Mouse (Mus musculus) liver, embryonic 12.5 days (tissue): ENCODE measurements around the gene Smim24. TPM values are rescaled to one million over a fixed set of nuclear protein-coding genes. Genes with fewer than 3 reads are reported as not detected.

Experiments used
- ATAC-seq: fragments of 200-750 bp; cut with Nextera tagmentation; 2 replicates; pipeline ENCODE4 v1.8.0; 2017; ENCODE audit warnings: moderate number of reproducible peaks, mild to moderate bottlenecking, moderate library complexity
- H3K27ac ChIP-seq: fragments of 300-500 bp; sonication (generic); 2 replicates; pipeline ENCODE4 v1.5.1; 2016; ENCODE audit warnings: mild to moderate bottlenecking
- H3K27me3 ChIP-seq: fragments of 300-500 bp; sonication (generic); replicated peaks from 2 replicates; pipeline ENCODE4 v1.6.1; 2016; ENCODE audit warnings: mild to moderate bottlenecking, moderate library complexity
- H3K36me3 ChIP-seq: fragments of 300-500 bp; sonication (generic); 2 replicates; pipeline ENCODE4 v1.6.1; 2016; ENCODE audit warnings: mild to moderate bottlenecking, moderate library complexity
- H3K4me1 ChIP-seq: fragments of 300-500 bp; sonication (generic); 2 replicates; pipeline ENCODE4 v1.6.1; 2016
- H3K4me2 ChIP-seq: fragments of 300-500 bp; sonication (generic); 2 replicates; pipeline ENCODE4 v1.6.1; 2016; ENCODE audit warnings: mild to moderate bottlenecking, moderate library complexity
- H3K4me3 ChIP-seq: fragments of 300-500 bp; sonication (generic); 2 replicates; pipeline ENCODE4 v1.5.1; 2016; ENCODE audit warnings: mild to moderate bottlenecking, moderate library complexity
- H3K9ac ChIP-seq: fragments of 300-500 bp; sonication (generic); 2 replicates; pipeline ENCODE4 v1.6.1; 2016; ENCODE audit warnings: mild to moderate bottlenecking, moderate library complexity
- H3K9me3 ChIP-seq: fragments of 300-500 bp; sonication (generic); replicated peaks from 2 replicates; pipeline ENCODE4 v1.6.1; 2016; ENCODE audit warnings: mild to moderate bottlenecking, moderate library complexity
- WGBS: fragments of 180-500 bp; shearing (Covaris S2); methylation state at CpG from one replicate; pipeline ENCODE4 v1.1.7; 2016; ENCODE audit not compliant: insufficient replicate concordance; 5-methylcytosine and 5-hydroxymethylcytosine counted together
- polyA plus RNA-seq: library from polyadenylated mRNA; unstranded; fragments of >200 nt; fragmentation: Nextera tagmentation; extraction: Ambion mirVana; gene quantifications from 2 replicates; pipeline ENCODE4 v1.2.1, GENCODE M21; 2016

The Smim24 gene
- polyA plus RNA-seq, 1 experiment from 2014 or later: 1.8 TPM

DNA sequence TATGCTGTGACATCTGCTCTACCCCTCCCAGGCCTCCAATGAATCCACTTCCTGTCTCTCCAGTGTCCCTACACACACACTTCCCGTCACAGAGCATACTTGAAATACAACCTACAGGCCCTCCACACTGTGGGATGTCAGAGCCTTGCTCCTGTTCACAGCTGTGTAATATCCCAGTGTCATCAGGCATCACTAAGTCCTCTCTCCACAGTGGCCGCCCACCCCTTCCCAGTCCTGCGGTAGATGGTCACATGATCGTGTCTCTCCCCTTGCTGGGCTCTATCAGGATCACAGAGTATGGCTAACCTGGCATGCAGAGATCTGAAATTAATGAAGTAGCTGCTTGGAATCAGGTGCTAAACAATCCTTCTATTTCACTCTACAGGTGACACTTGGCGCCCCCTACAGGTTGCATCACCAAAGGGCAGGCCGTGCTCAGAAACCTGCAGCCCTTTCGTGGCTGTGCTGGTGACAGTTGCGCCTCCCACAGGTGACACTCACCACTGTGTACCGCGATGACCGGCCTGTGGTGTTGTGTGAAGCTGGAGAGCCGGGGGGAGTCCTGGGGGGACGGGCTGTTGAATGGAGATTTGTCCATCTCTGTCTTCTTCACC lies 12.8 kb downstream of the Smim24 start:
- Histone ChIP-seq H3K27me3 (peaks cover 70% of the 10 kb centered on the region), H3K4me3 (no peak overlapping the region), H3K4me1 (peaks cover 91% of the 10 kb centered on the region), H3K4me2 (no peak overlapping the region), H3K36me3 (peaks cover 22% of the 10 kb centered on the region), H3K27ac (no peak overlapping the region), H3K9me3 (no peaks in the 10 kb centered on the region), H3K9ac (no peak overlapping the region)
- WGBS: 36% methylated on average over 13 of the region's 13 CpGs
- no peak for ATAC-seq

DNA sequence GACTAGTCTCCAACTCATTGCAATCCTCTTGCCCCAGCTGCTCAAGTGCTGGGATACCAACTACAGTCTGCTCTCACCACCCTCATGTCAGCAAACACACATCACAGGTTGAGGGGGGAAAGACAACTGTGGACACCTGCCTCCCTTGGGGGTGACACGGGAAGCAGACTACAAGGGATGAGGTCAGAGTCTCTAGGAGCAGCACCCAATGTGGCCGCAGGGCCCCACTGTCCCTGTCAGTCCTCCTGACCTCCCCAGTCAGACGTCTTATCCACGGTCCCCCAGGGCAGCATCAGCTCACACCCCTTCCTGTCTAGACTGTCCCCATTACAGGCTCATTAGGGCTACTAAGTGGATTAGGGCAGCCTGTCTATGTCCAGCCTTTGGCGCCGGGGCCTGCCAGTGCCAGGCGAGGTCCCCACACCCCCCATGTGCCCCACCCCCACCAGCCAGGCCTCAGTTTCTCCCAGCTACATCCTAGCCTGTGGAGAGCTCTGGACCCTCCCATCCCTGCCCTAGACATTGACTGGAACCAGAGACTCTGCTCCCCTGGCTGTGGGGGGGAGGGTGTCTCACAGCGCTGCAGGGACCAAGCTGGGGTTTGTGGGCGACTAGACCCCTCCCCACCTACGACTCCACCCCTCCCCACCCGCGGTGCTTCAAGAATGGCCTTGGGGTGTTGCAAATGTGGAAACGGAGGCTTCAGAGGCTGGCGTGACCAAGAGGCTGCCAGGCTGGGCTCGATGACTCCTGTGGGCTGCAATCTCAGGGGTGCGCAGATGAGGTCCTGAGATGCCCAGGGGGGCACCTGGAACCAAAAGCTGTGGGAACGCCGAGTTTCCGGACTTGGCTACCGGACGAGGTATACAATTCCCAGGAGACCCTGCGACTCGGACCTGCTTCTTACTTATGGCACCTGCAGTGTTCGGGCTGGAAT lies 13.9 kb downstream of the Smim24 start:
- WGBS: 19% methylated on average over 24 of the region's 24 CpGs
- H3K9ac ChIP-seq: no peak overlapping the region; the same call in 1 of the 2 replicates
- peak overlapping the region; percentile 50 for H3K4me2 ChIP-seq
- H3K27ac ChIP-seq: no peak overlapping the region
- peak overlapping the region; percentile 28 for H3K4me3 ChIP-seq
- ATAC-seq: no peak
- H3K9me3 ChIP-seq: no peaks in the 10 kb centered on the region
- peaks cover 92% of the 10 kb centered on the region for H3K4me1 ChIP-seq
- peaks cover 19% of the 10 kb centered on the region; the same call in 1 of the 2 replicates for H3K36me3 ChIP-seq
- H3K27me3 ChIP-seq: peaks cover 70% of the 10 kb centered on the region

DNA sequence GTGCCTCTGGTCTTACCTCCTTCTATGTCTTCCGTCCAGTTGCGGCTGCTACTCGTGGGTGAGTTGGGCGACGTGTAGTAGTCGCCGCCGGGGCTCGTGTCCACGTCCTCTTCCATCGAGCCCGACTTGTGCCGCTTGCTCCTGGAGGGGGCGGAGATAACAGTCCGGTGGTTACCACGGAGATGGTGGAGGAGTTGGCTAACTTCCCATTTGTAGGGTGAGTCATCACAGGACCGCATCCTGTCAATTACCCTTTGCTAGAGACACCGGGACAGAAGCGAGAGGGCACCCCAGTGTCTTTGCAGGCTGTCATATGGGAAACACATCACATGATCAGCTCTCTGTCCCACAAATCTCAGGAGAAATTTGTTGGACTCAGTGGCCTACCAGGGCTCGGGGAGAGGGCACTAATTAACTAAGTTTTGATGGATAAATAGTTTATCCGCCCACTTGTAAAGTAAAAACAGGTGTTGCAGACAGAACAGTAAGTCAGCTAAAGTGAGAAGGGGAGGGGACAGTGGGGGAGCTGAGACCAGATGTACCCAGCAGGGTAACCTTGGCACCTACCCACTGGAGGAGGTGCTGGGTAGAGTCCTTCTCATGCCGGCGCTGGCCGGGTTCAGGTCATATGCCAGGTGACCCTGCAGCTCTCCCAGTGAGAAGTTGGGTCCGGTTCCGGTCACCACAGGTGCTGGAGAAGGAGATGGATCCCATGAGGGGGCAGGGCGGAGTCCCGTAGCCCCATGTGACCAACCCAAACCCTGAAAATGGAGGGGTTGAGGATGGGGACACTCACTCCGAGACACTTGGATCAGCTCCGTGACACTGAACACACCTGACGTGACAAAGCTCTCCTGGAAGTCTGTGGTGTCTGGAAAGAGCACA lies 14.9 kb downstream of the Smim24 start:
- Histone ChIP-seq H3K27ac (peak overlapping the region; percentile 42), H3K4me2 (peak overlapping the region; percentile 50), H3K36me3 (peaks cover 19% of the 10 kb centered on the region; the same call in 1 of the 2 replicates), H3K4me1 (peaks cover 92% of the 10 kb centered on the region), H3K4me3 (peak overlapping the region; percentile 28), H3K27me3 (peaks cover 64% of the 10 kb centered on the region), H3K9me3 (no peaks in the 10 kb centered on the region), H3K9ac (no peak overlapping the region)
- 16% methylated on average over 31 of the region's 31 CpGs for WGBS
- ATAC-seq: no peak

DNA sequence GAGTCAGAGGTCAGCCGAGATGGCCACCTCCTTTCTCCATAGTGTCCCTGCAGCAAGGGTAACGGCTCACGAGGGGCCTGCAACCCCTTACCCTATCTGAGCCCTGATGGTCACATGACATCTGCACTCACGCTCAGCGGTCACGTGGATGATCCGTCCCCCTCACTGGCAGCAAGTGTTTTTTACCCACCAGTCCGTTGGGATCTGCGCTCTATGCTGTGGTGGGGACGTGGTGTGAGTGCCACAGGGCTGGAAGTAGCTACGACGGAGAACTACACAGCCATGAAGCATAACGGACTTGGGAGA lies 15.5 kb downstream of the Smim24 start:
- Histone ChIP-seq H3K9me3 (no peaks in the 10 kb centered on the region), H3K27me3 (peaks cover 58% of the 10 kb centered on the region), H3K4me3 (no peak overlapping the region), H3K4me1 (peaks cover 92% of the 10 kb centered on the region), H3K4me2 (peak overlapping the region; percentile 50), H3K36me3 (peaks cover 19% of the 10 kb centered on the region; the same call in 1 of the 2 replicates), H3K9ac (no peak overlapping the region), H3K27ac (peak overlapping the region; percentile 42)
- WGBS: 27% methylated on average over 13 of the region's 13 CpGs
- peak; percentile 3; the same call in 1 of the 2 replicates for ATAC-seq

DNA sequence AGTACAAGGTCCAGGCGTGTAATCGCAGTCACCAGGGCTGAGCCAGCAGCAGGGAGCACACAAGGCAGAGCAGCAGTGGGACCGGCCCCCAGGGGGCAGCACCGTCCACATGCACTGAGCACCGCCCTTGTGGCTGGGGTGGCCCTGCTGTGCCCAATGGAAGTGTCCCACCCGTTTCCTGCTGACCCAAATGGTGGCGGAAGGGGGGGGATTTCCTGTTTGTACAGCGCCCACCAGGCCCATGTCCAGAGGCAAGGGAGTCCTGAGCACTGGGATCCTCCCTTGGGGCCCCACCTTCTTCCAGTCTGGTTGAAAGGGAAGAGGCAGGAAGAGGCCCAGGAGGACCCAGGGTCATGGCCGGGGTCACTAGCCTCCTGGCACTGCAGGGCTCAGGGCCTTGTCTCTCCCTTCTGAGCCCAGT lies 16.0 kb downstream of the Smim24 start:
- Histone ChIP-seq H3K4me1 (peaks cover 94% of the 10 kb centered on the region), H3K4me3 (no peak overlapping the region), H3K4me2 (peak overlapping the region; percentile 50), H3K27me3 (peaks cover 54% of the 10 kb centered on the region), H3K9ac (no peak overlapping the region), H3K9me3 (no peaks in the 10 kb centered on the region), H3K27ac (peak overlapping the region; percentile 42), H3K36me3 (peaks cover 19% of the 10 kb centered on the region; the same call in 1 of the 2 replicates)
- 4% methylated on average over 8 of the region's 9 CpGs for WGBS
- peak; percentile 67 for ATAC-seq

DNA sequence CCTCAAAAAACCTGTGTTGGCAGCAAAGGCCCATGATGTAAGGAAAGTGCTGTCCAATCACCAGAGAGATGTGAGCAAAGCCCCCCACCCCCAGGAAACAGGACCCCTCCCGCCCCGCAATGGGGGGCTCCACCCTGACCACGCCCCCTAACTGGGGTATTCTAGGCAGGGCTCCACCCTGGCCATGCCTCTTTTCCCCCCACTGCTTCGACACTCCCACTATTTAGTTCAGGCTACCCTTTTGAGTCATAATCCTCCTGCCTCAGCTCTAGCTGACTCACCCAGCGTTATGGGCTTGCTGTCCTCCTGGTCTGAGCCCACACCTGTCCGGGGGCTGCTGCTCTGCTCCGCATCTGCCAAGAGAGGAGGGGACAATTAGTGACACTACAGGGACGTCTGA lies 16.5 kb downstream of the Smim24 start:
- H3K36me3 ChIP-seq: peaks cover 17% of the 10 kb centered on the region; the same call in 1 of the 2 replicates
- peak overlapping the region; percentile 42 for H3K27ac ChIP-seq
- H3K4me1 ChIP-seq: peaks cover 94% of the 10 kb centered on the region
- H3K27me3 ChIP-seq: peaks cover 50% of the 10 kb centered on the region
- ATAC-seq: no peak
- 11% methylated on average over 8 of the region's 8 CpGs for WGBS
- H3K9ac ChIP-seq: 0 out of 2 replicates have a peak overlapping the region, but pooled peaks have one; percentile 8
- peak overlapping the region; percentile 50 for H3K4me2 ChIP-seq
- H3K9me3 ChIP-seq: no peaks in the 10 kb centered on the region
- H3K4me3 ChIP-seq: no peak overlapping the region

DNA sequence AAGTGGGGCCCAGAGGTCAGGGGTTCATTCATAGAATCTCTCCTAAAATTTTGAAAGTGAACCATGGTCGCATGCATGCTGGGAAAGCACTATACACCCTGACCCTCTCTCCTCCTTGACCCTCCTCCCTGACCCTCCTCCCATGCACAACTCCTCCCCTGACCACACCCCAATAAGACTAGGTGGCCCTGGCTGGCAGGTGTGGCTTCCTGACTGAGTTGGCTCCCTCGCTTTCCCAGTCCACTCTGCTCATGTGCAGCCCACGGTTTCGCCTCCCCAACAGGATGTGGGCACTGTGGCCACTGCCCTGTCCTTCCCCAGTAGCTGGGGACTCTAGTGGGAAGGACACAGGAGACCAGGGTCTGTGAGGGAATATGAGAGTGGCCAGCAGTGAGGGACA lies 17.5 kb downstream of the Smim24 start:
- Histone ChIP-seq H3K9ac (0 out of 2 replicates have a peak overlapping the region, but pooled peaks have one; percentile 8), H3K4me2 (peak overlapping the region; percentile 50), H3K4me1 (peaks cover 94% of the 10 kb centered on the region), H3K27me3 (peaks cover 41% of the 10 kb centered on the region), H3K9me3 (no peaks in the 10 kb centered on the region), H3K36me3 (0 out of 2 replicates have a peak, but pooled peaks cover 12% of the 10 kb centered on the region), H3K27ac (peak overlapping the region; percentile 52; the same call in 1 of the 2 replicates), H3K4me3 (no peak overlapping the region; the same call in 1 of the 2 replicates)
- no peak for ATAC-seq
- 27% methylated on average over 4 of the region's 4 CpGs for WGBS

DNA sequence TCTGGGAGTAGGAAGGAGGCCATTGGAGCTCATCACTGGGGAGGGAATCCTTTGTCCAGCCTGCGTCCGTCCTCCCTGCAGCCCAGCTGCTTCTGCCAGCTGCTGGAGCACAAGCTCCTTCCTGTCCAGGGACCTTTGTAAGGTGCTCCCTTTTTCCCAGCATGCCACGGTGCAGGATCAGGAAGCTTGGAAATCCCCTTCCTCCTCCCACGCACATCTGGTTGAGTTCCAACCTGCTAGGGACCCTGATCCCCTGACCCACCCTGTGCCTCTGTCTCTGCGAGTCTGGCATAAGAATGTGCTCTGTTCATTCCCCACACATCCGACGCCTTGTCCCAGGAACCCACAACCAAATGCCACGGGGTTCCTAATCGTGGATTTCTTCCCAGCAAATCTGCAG lies 18.1 kb downstream of the Smim24 start:
- Histone ChIP-seq H3K36me3 (0 out of 2 replicates have a peak, but pooled peaks cover 6% of the 10 kb centered on the region), H3K9me3 (no peaks in the 10 kb centered on the region), H3K4me2 (peak overlapping the region; percentile 50), H3K27ac (peak overlapping the region; percentile 52), H3K4me1 (peaks cover 94% of the 10 kb centered on the region), H3K27me3 (peaks cover 35% of the 10 kb centered on the region), H3K4me3 (no peak overlapping the region), H3K9ac (no peak overlapping the region)
- ATAC-seq: no peak
- 73% methylated on average over 9 of the region's 9 CpGs for WGBS

DNA sequence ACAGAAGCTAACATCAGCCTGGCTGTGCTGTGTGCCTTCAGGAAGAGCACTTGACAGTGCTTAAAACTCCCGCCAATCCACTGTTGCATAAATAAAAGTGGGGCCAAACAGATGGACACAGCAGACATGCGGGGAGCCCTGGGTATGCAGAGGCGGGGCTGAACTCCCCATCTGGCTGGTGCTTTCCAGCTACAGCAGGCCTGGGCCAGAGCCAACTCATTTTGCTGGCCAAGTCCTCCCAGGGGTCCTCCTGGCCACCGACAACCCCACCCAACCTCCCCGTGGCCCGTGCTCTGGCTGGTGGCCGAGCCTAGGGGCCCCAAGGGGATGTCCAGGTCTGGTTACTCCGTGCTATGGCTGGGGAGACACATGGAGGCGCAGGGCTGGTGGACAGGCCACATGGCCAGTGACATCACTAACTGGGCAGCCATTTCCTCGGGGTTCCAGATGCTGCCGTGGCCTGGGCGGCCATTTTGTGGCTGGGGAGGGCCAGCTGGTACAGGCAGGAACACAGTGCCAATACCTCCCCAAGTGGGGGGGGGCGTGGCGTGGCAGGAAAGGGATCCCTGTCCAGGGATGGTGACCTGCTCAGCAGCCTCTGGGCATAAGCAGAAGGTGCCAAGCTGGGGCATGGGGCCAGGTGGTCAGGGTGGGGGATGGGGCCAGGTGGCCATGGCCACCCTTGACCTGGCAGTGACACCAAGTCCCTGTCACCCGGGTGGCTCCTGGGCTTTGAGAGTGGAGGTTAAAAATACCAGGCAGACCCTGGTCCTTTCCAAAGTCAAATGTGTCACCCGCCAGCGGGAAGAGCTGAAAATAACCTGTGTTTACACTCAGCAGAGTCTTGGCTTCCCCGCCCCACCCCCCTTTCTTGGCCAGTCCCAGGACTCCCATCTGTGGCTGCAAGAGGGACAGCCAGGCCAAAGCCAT lies 18.9 kb downstream of the Smim24 start:
- ATAC-seq: no peak
- H3K9ac ChIP-seq: no peak overlapping the region
- 64% methylated on average over 18 of the region's 18 CpGs for WGBS
- H3K27me3 ChIP-seq: peaks cover 29% of the 10 kb centered on the region
- H3K36me3 ChIP-seq: 0 out of 2 replicates have a peak, but pooled peaks cover 4% of the 10 kb centered on the region
- no peaks in the 10 kb centered on the region for H3K9me3 ChIP-seq
- peak overlapping the region; percentile 52 for H3K27ac ChIP-seq
- H3K4me2 ChIP-seq: 0 out of 2 replicates have a peak overlapping the region, but pooled peaks have one; percentile 50
- H3K4me1 ChIP-seq: peaks cover 91% of the 10 kb centered on the region
- no peak overlapping the region for H3K4me3 ChIP-seq

DNA sequence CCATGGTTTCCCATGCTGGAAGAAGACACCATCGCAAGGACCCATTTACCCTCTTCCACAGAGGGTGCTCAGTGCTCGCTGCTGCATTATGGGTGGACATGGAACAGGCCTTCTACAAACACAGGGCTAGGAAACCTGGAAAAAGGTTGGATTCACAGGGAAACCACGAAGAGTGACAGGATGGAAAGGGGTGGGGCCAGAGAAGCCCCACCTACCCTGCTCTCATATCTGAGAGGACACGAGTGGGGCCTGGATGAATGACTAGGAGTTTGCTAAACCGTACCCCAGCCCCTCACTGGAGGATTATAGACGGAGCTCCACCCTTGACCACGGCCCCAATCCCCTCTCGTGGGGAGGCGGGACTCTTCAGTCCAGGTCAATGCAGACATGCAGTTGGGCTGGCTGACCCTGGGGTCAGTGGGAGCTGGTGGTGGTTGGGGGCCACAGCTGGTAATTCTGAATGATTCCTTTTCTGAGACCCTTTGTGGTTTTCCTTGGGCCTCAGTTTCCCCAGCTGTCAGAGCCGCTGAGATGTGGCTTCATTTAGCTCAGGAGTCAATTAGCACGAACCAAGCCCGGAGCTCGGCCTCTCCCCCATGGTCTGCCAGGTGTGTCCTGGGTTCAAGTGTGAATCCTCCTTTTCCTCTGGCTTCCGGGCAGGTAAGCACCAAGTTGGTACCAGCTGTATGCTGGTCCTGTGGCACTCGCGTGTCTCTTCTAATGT lies 19.9 kb downstream of the Smim24 start:
- no peaks in the 10 kb centered on the region for H3K9me3 ChIP-seq
- H3K27ac ChIP-seq: peak overlapping the region; percentile 52
- peaks cover 29% of the 10 kb centered on the region for H3K27me3 ChIP-seq
- no peak overlapping the region for H3K9ac ChIP-seq
- no peak for ATAC-seq
- H3K4me3 ChIP-seq: no peak overlapping the region
- H3K4me1 ChIP-seq: peaks cover 91% of the 10 kb centered on the region
- H3K36me3 ChIP-seq: no peaks in the 10 kb centered on the region
- H3K4me2 ChIP-seq: no peak overlapping the region
- 59% methylated on average over 16 of the region's 16 CpGs for WGBS
